Mouse (Mus musculus): ENCODE results near the gene Rnf5. TPM values are rescaled to one million over a fixed set of nuclear protein-coding genes. Genes with fewer than 3 reads are reported as not detected.
A peak's percentile ranks its signal among the peaks of the same experiment; 100 is the strongest.

Gene Rnf5
- total RNA-seq, 2 experiments from 2014 or later: 17.1 to 18.6 TPM

DNA sequence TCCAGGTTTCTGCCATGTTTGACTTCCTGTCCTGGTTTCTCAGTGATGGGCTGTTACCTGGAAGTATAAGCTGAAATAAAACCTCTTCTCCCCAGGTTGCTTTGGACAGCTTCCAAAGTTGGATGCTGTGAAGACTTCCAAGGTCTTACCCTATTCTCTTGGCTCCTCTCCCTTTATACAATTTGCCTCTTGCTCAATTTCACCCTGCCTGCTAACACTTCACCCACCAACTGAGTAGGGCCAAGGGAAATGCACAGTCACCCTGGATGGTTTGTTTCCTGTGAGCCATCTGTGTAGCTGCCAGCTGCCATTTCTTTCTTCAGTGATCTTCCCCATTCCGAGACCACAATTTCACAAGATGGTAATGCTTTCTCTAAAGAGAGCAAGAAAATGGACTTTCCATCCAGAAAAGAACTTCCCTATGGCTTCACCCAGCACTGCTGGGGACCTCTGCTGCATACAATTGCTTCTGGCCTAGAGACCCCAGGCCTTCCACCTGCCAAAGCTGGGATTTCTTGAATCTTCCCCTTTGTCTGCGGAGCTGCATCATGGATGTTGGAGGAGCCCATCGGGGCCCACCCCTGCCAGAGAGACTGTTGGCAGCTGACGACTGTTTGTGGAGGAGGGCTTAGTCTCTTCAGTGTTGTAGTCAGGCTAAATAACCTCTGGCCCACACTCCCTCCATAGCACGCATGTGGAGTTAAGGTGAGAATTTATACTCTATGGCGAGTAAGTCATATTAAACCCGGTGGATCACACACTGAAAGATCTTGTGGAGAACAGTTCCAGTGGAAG lies 36.2 kb upstream of the Rnf5 start:
- intact Hi-C loops (cut with DNase I; ENCODE audit: low total_unique reads): no loop called here
- no peak for DNase-seq

DNA sequence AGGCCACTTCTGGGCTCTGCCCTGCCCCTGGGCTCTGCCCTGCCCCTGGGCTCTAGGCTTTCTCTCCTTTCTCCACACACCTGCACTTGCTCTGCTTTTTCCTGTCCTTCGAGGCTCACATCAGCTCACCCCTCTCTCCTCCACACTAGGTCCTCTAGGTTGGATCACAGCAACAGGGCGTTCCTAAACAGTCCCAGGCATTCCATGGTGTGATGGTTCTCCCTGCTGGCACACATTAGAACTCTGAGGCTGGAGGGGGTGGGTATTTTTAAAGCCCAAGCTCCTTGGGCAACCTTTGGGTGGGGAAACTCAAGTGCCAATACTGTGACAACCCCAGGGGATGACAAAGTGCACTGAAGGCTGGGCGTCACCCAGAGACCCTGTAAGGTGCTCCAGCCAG lies 34.0 kb upstream of the Rnf5 start:
- DNase-seq: no peak
- intact Hi-C loops (cut with DNase I; ENCODE audit: low total_unique reads): no loop called here

DNA sequence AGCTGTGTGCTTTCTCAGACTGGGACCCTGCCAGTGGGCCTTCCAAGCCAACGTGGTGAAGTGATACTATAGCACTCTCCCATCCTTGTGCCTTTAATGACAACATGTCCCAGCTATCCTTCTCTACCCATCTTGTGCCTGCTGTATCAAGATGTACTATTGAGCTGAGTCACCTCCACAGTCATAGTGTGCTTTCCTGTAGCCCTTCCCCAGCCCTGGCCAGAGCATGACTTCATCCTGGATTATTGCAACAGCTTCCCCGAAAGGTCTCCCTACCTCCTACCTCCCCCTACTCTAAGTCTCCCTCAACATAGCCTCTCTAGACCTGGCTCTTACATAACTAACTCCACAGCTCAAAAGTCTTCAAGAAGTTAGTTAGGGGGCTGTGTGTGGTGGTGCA lies 32.2 kb upstream of the Rnf5 start:
- DNase-seq: no peak

GRCm38 (mm10) chr17:34632261-34632691 lies 28.8 kb upstream of the Rnf5 start:
- peak; percentile 72 for DNase-seq
- intact Hi-C loops (cut with DNase I; ENCODE audit: low total_unique reads): no loop called here

More for the DNA sequence above, 32.2 kb upstream of the Rnf5 start:
- intact Hi-C loops (cut with DNase I; ENCODE audit: low total_unique reads): no loop called here

- intact Hi-C loops (cut with DNase I; ENCODE audit: low total_unique reads): no loop called here
- no peak for DNase-seq
These were observed 28.2 kb upstream of the Rnf5 start for GRCm38 (mm10) chr17:34631647-34632046.

- intact Hi-C loops (cut with DNase I; ENCODE audit: low total_unique reads): no loop called here
- no peak for DNase-seq
These were observed 27.3 kb upstream of the Rnf5 start for GRCm38 (mm10) chr17:34630761-34631301.

- DNase-seq: no peak
- intact Hi-C loops (cut with DNase I; ENCODE audit: low total_unique reads): no loop called here
These were observed 26.5 kb upstream of the Rnf5 start for GRCm38 (mm10) chr17:34629796-34630603.

GRCm38 (mm10) chr17:34629221-34629751 lies 25.8 kb upstream of the Rnf5 start, which contains the start of gene Prrt1:
TSS of gene Prrt1 (plus strand) at chr17:34629533.
- DNase-seq: no peak
- intact Hi-C loops (cut with DNase I; ENCODE audit: low total_unique reads): no loop called here

DNA sequence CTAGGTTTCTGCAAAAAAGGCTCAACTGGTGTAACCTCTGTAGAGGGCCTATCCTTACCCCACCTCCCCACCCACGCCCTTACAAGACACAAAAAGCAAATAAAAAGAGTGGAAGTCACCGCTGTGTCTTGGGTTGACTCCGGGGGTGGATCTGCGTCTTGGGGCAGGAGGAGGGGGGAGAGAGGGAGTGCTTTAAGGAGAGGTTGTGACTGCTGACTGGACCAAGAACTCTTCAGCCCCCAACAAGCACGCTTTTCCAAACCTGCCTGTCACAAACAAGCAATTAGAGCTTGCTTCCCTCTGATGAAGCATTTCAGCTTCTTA lies 25.1 kb upstream of the Rnf5 start:
- intact Hi-C loops (cut with DNase I; ENCODE audit: low total_unique reads): no loop called here
- no peak for DNase-seq

- DNase-seq: peak; percentile 59
- intact Hi-C loops (cut with DNase I; ENCODE audit: low total_unique reads): no loop called here
These were observed 24.6 kb upstream of the Rnf5 start, which contains the start of gene Ppt2 for GRCm38 (mm10) chr17:34627943-34628643. TSS of gene Ppt2 (minus strand) at chr17:34628510.

- intact Hi-C loops (cut with DNase I; ENCODE audit: low total_unique reads): no loop called here
These were observed 23.8 kb upstream of the Rnf5 start for GRCm38 (mm10) chr17:34627093-34627942.

GRCm38 (mm10) chr17:34626773-34627092 lies 23.2 kb upstream of the Rnf5 start:
- DNase-seq: no peak
- intact Hi-C loops (cut with DNase I; ENCODE audit: low total_unique reads): no loop called here

More at GRCm38 (mm10) chr17:34627093-34627942, 23.8 kb upstream of the Rnf5 start:
- peak; percentile 91 for DNase-seq

GRCm38 (mm10) chr17:34626062-34626772 lies 22.7 kb upstream of the Rnf5 start:
- intact Hi-C loops (cut with DNase I; ENCODE audit: low total_unique reads): no loop called here
- no peak for DNase-seq

DNA sequence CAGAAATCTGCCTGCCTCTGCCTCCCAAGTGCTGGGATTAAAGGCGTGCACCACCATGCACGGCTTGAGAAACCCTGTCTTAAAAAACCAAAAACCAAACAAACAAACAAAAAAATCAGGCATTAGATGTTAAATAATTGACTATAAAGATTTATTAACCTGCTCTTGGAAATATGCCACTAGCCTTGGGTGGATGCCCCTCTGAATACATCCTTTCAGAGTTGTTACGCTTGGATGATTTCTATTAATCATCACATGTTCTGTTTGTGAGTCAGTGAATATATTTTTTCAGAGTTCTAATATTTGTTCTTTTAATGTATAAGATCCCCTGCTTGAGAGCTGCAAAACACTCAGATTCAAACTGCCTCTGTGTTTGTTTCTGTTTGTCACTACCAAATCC lies 21.5 kb upstream of the Rnf5 start:
- DNase-seq: no peak
- intact Hi-C loops (cut with DNase I; ENCODE audit: low total_unique reads): no loop called here

GRCm38 (mm10) chr17:34623161-34623560 lies 19.7 kb upstream of the Rnf5 start:
- intact Hi-C loops (cut with DNase I; ENCODE audit: low total_unique reads): no loop called here
- no peak for DNase-seq

DNA sequence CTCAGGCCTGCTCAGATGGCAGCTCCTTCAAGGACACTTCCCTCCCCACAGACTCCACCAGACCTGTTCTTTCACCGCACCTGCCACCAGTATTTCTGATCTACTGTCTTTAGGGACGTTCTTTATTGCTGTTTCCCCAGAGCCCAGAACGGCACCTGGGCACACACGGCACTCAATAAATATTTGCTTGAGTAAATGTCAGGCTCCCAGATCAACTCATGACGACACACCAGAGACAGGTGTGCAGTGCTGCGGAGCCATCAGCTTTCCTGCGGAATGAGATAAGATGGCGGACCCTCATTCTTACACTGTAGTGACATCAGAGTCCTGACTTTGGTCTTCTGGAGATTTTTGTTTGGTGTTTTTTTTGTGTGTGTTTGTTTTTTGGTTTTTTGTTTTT lies 17.5 kb upstream of the Rnf5 start:
- intact Hi-C loops (cut with DNase I; ENCODE audit: low total_unique reads): no loop called here
- DNase-seq: no peak

GRCm38 (mm10) chr17:34618999-34619398 lies 15.5 kb upstream of the Rnf5 start:
- DNase-seq: no peak
- intact Hi-C loops (cut with DNase I; ENCODE audit: low total_unique reads): loop anchor here (5.0 to 10.0 kb wide), 2 partner anchors 47 to 174 kb away; no protein-coding TSS in a partner anchor

- DNase-seq: no peak
- intact Hi-C loops (cut with DNase I; ENCODE audit: low total_unique reads): loop anchor here (5.0 to 10.0 kb wide), 2 partner anchors 44 to 171 kb away; no protein-coding TSS in a partner anchor
These were observed 12.4 kb upstream of the Rnf5 start, which contains the start of gene Egfl8 for GRCm38 (mm10) chr17:34615871-34616270. TSS of gene Egfl8 (minus strand) at chr17:34615971.
